Mouse (Mus musculus): ENCODE results near the gene Zfp644.

The Zfp644 gene

GRCm38 (mm10) chr5:106660867-106661266 lies 36.2 kb downstream of the Zfp644 start:
- WGBS, result 63% methylated on average over 1 of the region's 1 CpGs

GRCm38 (mm10) chr5:106652790-106653328 lies 44.2 kb downstream of the Zfp644 start:
- 87% methylated on average over 3 of the region's 3 CpGs for WGBS

- 92% methylated on average over 4 of the region's 4 CpGs for WGBS
Observed at GRCm38 (mm10) chr5:106652220-106652753, 44.8 kb downstream of the Zfp644 start.

- 95% methylated on average over 4 of the region's 4 CpGs for WGBS
Observed at GRCm38 (mm10) chr5:106643434-106643833, 53.7 kb downstream of the Zfp644 start.

- 71% methylated on average over 3 of the region's 3 CpGs for WGBS
Observed at GRCm38 (mm10) chr5:106641876-106642275, 55.2 kb downstream of the Zfp644 start.

GRCm38 (mm10) chr5:106640235-106640809 lies 56.8 kb downstream of the Zfp644 start:
- WGBS, result 47% methylated on average over 5 of the region's 5 CpGs

GRCm38 (mm10) chr5:106639627-106640026 lies 57.5 kb downstream of the Zfp644 start:
- WGBS, result 95% methylated on average over 2 of the region's 2 CpGs

GRCm38 (mm10) chr5:106636423-106636946 lies 60.6 kb downstream of the Zfp644 start:
- 85% methylated on average over 13 of the region's 13 CpGs for WGBS

- WGBS, result 67% methylated on average over 8 of the region's 8 CpGs
Observed at GRCm38 (mm10) chr5:106628369-106629149, 68.5 kb downstream of the Zfp644 start.

- WGBS, result 69% methylated on average over 4 of the region's 4 CpGs
Observed at GRCm38 (mm10) chr5:106623337-106623736, 73.8 kb downstream of the Zfp644 start.

GRCm38 (mm10) chr5:106622193-106622592 lies 74.9 kb downstream of the Zfp644 start:
- 86% methylated on average over 5 of the region's 5 CpGs for WGBS

- WGBS, result 89% methylated on average over 6 of the region's 6 CpGs
Observed at GRCm38 (mm10) chr5:106620446-106620845, 76.6 kb downstream of the Zfp644 start.

- 90% methylated on average over 2 of the region's 2 CpGs for WGBS
Observed at GRCm38 (mm10) chr5:106615006-106615405, 82.1 kb downstream of the Zfp644 start.

- WGBS, result 64% methylated on average over 7 of the region's 7 CpGs
Observed at GRCm38 (mm10) chr5:106614570-106614969, 82.5 kb downstream of the Zfp644 start.

GRCm38 (mm10) chr5:106612151-106612550 lies 84.9 kb downstream of the Zfp644 start:
- 81% methylated on average over 2 of the region's 2 CpGs for WGBS

- 95% methylated on average over 4 of the region's 4 CpGs for WGBS
Observed at GRCm38 (mm10) chr5:106608798-106609197, 88.3 kb downstream of the Zfp644 start, which contains the start of gene Gm17304. Gm17304 (plus strand) TSS chr5:106609098.

GRCm38 (mm10) chr5:106607081-106607480 lies 90.0 kb downstream of the Zfp644 start:
- WGBS, result 79% methylated on average over 5 of the region's 5 CpGs

GRCm38 (mm10) chr5:106605096-106605495 lies 92.0 kb downstream of the Zfp644 start:
- 91% methylated on average over 6 of the region's 6 CpGs for WGBS

- 96% methylated on average over 5 of the region's 5 CpGs for WGBS
Observed at GRCm38 (mm10) chr5:106604381-106604780, 92.7 kb downstream of the Zfp644 start.

GRCm38 (mm10) chr5:106599482-106599881 lies 97.6 kb downstream of the Zfp644 start:
- WGBS, result 85% methylated on average over 8 of the region's 8 CpGs

- 84% methylated on average over 2 of the region's 2 CpGs for WGBS
Observed at GRCm38 (mm10) chr5:106597472-106597871, 99.6 kb downstream of the Zfp644 start.

GRCm38 (mm10) chr5:106590686-106591085 lies 106.4 kb downstream of the Zfp644 start:
- WGBS, result 69% methylated on average over 5 of the region's 5 CpGs

Measured in cerebral cortex, adult 2 months (tissue).